ENCODE assay signal across 8 mouse cellular contexts in the genomic region with DNA sequence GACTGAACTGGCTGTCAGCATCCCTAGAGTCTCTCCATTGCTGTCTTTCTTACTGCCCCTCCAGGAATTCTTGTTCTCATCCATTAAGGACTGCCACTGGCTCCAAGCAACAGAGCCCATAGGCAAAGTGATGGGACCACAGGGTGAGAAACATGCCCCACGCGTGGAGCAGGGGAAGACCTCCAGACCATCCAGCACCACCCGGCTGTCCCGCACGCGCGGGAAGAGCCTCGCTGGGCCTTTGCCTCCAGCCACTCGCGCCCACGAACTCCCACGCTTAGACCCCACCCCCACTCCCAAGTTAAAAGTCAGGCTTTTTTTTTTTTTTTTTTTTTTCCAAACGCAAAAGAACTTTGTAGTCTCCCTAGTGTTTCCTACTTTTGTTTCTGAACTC. TPM values are rescaled to one million over a fixed set of nuclear protein-coding genes. Genes with fewer than 3 reads are reported as not detected.
DNase-seq lines count a peak whose midpoint lies in the region; ATAC-seq and TF ChIP-seq lines count a peak whose summit lies in the region.

No protein-coding gene starts in this region.

- peak overlapping the region; percentile 87 for H3K9ac ChIP-seq in heart, embryonic 14.5 days (ENCODE audit: low read length)
- H3K9ac ChIP-seq in liver, embryonic 11.5 days (ENCODE audit: low read depth, low read length) = peak overlapping the region; percentile 84

- H3K36me3 ChIP-seq in heart, embryonic 14.5 days (ENCODE audit: control insufficient read depth, insufficient read depth, low read length) = no peaks in the 10 kb centered on the region
- H3K36me3 ChIP-seq in liver, embryonic 11.5 days (ENCODE audit: control insufficient read depth, insufficient read depth, low read length) = no peaks in the 10 kb centered on the region
- no peaks in the 10 kb centered on the region for H3K36me3 ChIP-seq in small intestine, adult 2 months (ENCODE audit: control insufficient read depth, insufficient read depth, low read length)

- H3K9me3 ChIP-seq in heart, embryonic 14.5 days (ENCODE audit: control insufficient read depth, low read length) = no peaks in the 10 kb centered on the region
- H3K9me3 ChIP-seq in liver, embryonic 11.5 days (ENCODE audit: control insufficient read depth, low read length) = no peaks in the 10 kb centered on the region

- 0% methylated on average over 13 of the region's 13 CpGs for WGBS in heart, embryonic 14.5 days
- WGBS in liver, embryonic 11.5 days = 4% methylated on average over 13 of the region's 13 CpGs
- WGBS in small intestine, adult 2 months = 1% methylated on average over 13 of the region's 13 CpGs

- peak overlapping the region; percentile 73 to 81 for H3K4me3 ChIP-seq in heart, embryonic 14.5 days (ENCODE audit: control insufficient read depth in 1 of 2, insufficient read depth in 1 of 2, low read depth in 1 of 2, low read length in 2 of 2)
- peak overlapping the region; percentile 69 for H3K4me3 ChIP-seq in liver, embryonic 11.5 days (ENCODE audit: low read depth, low read length)
- H3K4me3 ChIP-seq in small intestine, adult 2 months (ENCODE audit: low read depth, low read length) = peak overlapping the region; percentile 79

- peak overlapping the region; percentile 86 for H3K4me2 ChIP-seq in heart, embryonic 14.5 days (ENCODE audit: low read length)
- peak overlapping the region; percentile 78 for H3K4me2 ChIP-seq in liver, embryonic 11.5 days

- no peak for TF ChIP-seq CTCF in small intestine, adult 2 months (IDR thresholded peaks at IDR 0.05; ENCODE audit: extremely low read depth, insufficient read length, insufficient replicate concordance, low read depth, low read length)

- peaks cover 0 to 3% of the 10 kb centered on the region in 2 experiments; a peak in 1 of 4 replicates for H3K4me1 ChIP-seq in heart, embryonic 14.5 days (ENCODE audit: control insufficient read depth in 2 of 2, insufficient read depth in 2 of 2, low read length in 2 of 2)
- peaks cover 6% of the 10 kb centered on the region; the same call in 1 of the 2 replicates for H3K4me1 ChIP-seq in liver, embryonic 11.5 days (replicated peaks; ENCODE audit: control insufficient read depth, insufficient read depth, low read length)
- H3K4me1 ChIP-seq in small intestine, adult 2 months (ENCODE audit: control insufficient read depth, insufficient read depth, insufficient read length, low read length) = peaks cover 12% of the 10 kb centered on the region

- intact Hi-C loops in left cerebral cortex, postnatal 14 days (cut with DNase I) = loop anchor here (5.0 kb wide), 1 partner anchor 285 kb away; no protein-coding TSS in a partner anchor

- no peak for ATAC-seq in heart, embryonic 14.5 days (ENCODE audit: insufficient number of reproducible peaks, insufficient read depth, low FRiP score, low read depth)
- ATAC-seq in liver, embryonic 11.5 days (replicated peaks; ENCODE audit: low FRiP score) = no peak
- ATAC-seq in cerebellum, adult (ENCODE audit: insufficient number of reproducible peaks, low FRiP score, low TSS enrichment) = no peak

- peak; percentile 50 for DNase-seq in adrenal gland, adult 2 months
- no peak for DNase-seq in adrenal gland, adult 8-10 months
- peak; percentile 56 for DNase-seq in Muller cell, postnatal 12 days (ENCODE audit: inconsistent ontology term)
- peak; percentile 46 for DNase-seq in liver, embryonic 11.5 days (ENCODE audit: low spot score)
- no peak for DNase-seq in left cerebral cortex, postnatal 14 days (ENCODE audit: low spot score in 2 of 2)

- H3K27me3 ChIP-seq in heart, embryonic 14.5 days (ENCODE audit: control insufficient read depth, insufficient read depth, low read length) = no peaks in the 10 kb centered on the region
- H3K27me3 ChIP-seq in liver, embryonic 11.5 days (replicated peaks; ENCODE audit: control insufficient read depth, insufficient read depth, low read length) = no peaks in the 10 kb centered on the region
- H3K27me3 ChIP-seq in small intestine, adult 2 months (ENCODE audit: control insufficient read depth, insufficient read depth, low read length) = no peaks in the 10 kb centered on the region

- no peak for TF ChIP-seq POLR2A in small intestine, adult 2 months (IDR thresholded peaks at IDR 0.05; ENCODE audit: low read depth, low read length)

- H3K27ac ChIP-seq in heart, embryonic 14.5 days (replicated peaks in 1 of 2; ENCODE audit: control insufficient read depth in 1 of 2, insufficient read depth in 1 of 2, low read depth in 2 of 2, low read length in 2 of 2) = no peak overlapping the region; a peak in 1 of 4 replicates
- H3K27ac ChIP-seq in liver, embryonic 11.5 days (ENCODE audit: low read depth, low read length) = no peak overlapping the region
- H3K27ac ChIP-seq in small intestine, adult 2 months (ENCODE audit: insufficient read depth, low read depth, low read length) = peak overlapping the region; percentile 28

RNA-seq across cellular contexts. Expression of a gene that starts 0.7 kb away (rescaled TPM):
- total RNA-seq in adrenal gland, adult 2 months (2021) = 10 to 100 TPM; 15.5 to 19.7 TPM
- polyA plus RNA-seq in adrenal gland, adult 2 months (2012; rRNA removed) = 20.2 and 21.2 TPM in 2 replicates
- total RNA-seq in adrenal gland, adult 8-10 months (2022) = 10 to 100 TPM; 15.9 to 27.3 (median 21.8) TPM
- 6.4 and 6.8 TPM in 2 replicates for polyA plus RNA-seq in heart, embryonic 14.5 days (2014; fragmentation: Nextera tagmentation; extraction: Ambion mirVana)
- polyA plus RNA-seq in liver, embryonic 11.5 days (2014; fragmentation: Nextera tagmentation; extraction: Ambion mirVana) = 8.9 and 9.3 TPM in 2 replicates
- polyA plus RNA-seq in small intestine, adult 2 months (2012; rRNA removed) = 18.9 and 23.1 TPM in 2 replicates
- total RNA-seq in left cerebral cortex, postnatal 14 days (2021) = 1 to 10 TPM; 3.5 to 4.4 TPM

RNA-seq across cellular contexts. Expression of a gene that starts 21.7 kb away (rescaled TPM):
- not detected for total RNA-seq in adrenal gland, adult 2 months (2021)
- not detected in 2 replicates for polyA plus RNA-seq in adrenal gland, adult 2 months (2012; rRNA removed)
- not detected for total RNA-seq in adrenal gland, adult 8-10 months (2022)
- not detected in 2 replicates for polyA plus RNA-seq in heart, embryonic 14.5 days (2014; fragmentation: Nextera tagmentation; extraction: Ambion mirVana)
- not detected in 2 replicates for polyA plus RNA-seq in liver, embryonic 11.5 days (2014; fragmentation: Nextera tagmentation; extraction: Ambion mirVana)
- not detected in 2 replicates for polyA plus RNA-seq in small intestine, adult 2 months (2012; rRNA removed)
- total RNA-seq in left cerebral cortex, postnatal 14 days (2021) = not detected

RNA-seq across cellular contexts. Expression of a gene that starts 39.9 kb away (rescaled TPM):
- 10 to 100 TPM in 1 of 2 experiments, 1 to 10 TPM in 1; 6.2 to 14.6 TPM for total RNA-seq in adrenal gland, adult 2 months (2021)
- polyA plus RNA-seq in adrenal gland, adult 2 months (2012; rRNA removed) = 3.2 and 4.5 TPM in 2 replicates
- 10 to 100 TPM; 17.9 to 26.2 (median 22.4) TPM for total RNA-seq in adrenal gland, adult 8-10 months (2022)
- 0.67 and 1.3 TPM in 2 replicates for polyA plus RNA-seq in heart, embryonic 14.5 days (2014; fragmentation: Nextera tagmentation; extraction: Ambion mirVana)
- polyA plus RNA-seq in liver, embryonic 11.5 days (2014; fragmentation: Nextera tagmentation; extraction: Ambion mirVana) = 2.9 TPM in 2 replicates
- polyA plus RNA-seq in small intestine, adult 2 months (2012; rRNA removed) = 7.1 and 11.1 TPM in 2 replicates
- total RNA-seq in left cerebral cortex, postnatal 14 days (2021) = 1 to 10 TPM; 2.9 to 3.4 TPM

Comparison
In these comparisons a context has a peak if more than half of its experiments do, and no peak if none do; other contexts are left out.
1. DNase-seq: peak in adrenal gland, adult 2 months (single experiment), Muller cell, postnatal 12 days (single experiment) and liver, embryonic 11.5 days (single experiment); none in adrenal gland, adult 8-10 months (single experiment) and left cerebral cortex, postnatal 14 days (0 of 2).
2. Peak in every context shown above with its lines, with median percentiles within 50 percentile points of each other: H3K4me3 ChIP-seq.